Mouse (Mus musculus) left cerebral cortex, adult 9 months (tissue): ENCODE measurements around the gene March1.
"Not testable (repeated sequence)": the region's sequence is repeated elsewhere in the genome, so short reads cannot be mapped to it uniquely, and the experiment has no call there.

Experiments
- DNase-seq, 2 experiments: peaks; one replicate each; pipeline ENCODE4 v3.0.0; 2022; ENCODE audit warnings: low spot score in 2 of 2

Gene March1

DNA sequence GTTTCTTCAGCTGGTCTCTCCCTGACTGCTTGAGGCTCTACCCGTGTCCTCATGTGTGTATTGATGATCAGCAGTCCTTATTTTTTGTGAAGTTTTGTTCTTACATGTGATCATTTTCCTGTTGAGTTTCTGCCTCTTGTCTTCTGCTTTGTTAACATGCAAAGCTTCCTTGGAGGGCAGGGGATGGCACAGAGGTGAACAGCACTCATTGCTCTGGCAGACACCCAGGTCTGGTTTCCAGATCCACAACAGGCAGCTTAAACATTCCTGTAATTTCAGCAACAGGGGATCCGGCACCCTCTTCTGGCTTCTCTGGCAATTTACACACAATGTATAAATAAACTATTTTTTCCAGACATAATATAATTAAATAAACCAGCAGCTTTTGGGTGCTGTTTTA, 652.4 kb downstream of the March1 start:
- peak in 1 of 2 experiments; percentile 5 for DNase-seq

GRCm38 (mm10) chr8:66317824-66318223, 700.1 kb downstream of the March1 start:
- DNase-seq: no peak

DNA sequence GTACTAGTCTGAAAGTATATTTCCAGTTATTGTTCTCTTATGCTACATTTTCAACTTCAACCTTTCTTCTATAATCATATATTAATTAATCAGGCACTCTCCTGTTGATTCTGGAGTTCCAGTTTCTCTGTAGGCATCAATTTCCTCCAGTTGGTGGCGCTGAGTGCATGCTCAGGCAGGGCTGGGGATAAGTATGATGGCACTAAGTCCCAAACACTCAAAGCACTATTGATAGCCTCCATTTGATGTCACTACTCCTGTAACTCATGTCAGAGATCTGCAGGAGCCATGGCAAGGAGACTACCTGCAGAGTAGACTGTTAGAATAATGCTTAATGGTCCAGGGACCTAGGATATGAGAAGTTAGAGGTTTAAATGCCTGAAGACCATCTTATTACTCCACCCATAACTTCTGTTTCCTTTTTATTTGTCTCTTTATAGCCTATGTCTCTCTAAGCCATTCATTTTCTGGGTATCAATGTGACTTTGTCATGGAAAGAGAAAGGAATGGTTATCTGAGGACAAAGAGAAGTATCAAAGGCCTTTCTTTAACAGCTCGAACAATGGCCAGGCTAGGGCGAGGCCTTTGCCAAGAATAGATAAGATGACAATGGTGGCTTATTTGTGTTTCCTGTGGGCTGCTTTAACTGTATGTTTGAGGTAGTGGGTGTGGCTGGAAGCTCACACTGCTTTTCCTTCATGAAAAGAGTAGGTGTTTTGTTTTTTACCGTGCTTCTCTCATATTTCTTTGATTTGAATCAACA, 705.5 kb downstream of the March1 start:
- DNase-seq: peak in 1 of 2 experiments; percentile 57

DNA sequence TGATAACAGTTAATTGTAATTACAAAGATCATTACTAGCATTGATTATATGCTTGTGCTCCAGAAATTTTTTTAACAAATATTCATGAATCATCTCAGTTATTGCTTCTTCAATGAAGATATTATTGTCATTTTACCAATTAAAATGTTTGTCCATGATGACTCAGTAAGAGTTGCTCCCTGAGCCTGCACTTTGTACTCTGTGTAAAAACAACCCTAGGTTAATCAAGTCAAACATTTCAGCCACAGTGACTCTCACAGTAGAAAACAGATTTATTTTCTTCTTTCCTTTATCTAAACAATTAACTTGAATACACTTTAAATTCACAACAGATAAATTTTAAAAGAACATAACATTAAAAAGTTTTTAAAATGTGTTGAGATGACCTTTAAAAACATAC, 708.7 kb downstream of the March1 start:
- DNase-seq: no peak

- DNase-seq: no peak
Observed at GRCm38 (mm10) chr8:66332206-66332605, 714.5 kb downstream of the March1 start.

DNA sequence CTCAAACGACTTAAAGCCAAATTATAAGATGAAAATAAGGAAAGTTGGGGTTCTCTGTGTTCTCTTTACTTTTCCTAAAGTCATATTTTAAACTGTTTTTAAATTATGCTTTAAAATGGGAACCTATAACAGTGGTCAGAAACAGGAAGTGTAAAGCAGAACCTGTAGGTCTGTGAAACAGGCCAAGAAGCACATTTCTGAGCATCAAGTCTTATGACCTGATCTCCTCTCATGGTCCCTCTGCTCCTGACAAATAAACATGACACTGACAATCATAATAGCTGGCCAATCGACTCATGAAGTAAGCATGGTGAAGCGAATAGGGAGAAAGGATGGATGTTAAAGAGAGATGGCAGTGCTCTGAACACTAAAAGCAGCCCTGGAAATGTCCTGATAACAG, 716.6 kb downstream of the March1 start:
- DNase-seq: no peak

DNA sequence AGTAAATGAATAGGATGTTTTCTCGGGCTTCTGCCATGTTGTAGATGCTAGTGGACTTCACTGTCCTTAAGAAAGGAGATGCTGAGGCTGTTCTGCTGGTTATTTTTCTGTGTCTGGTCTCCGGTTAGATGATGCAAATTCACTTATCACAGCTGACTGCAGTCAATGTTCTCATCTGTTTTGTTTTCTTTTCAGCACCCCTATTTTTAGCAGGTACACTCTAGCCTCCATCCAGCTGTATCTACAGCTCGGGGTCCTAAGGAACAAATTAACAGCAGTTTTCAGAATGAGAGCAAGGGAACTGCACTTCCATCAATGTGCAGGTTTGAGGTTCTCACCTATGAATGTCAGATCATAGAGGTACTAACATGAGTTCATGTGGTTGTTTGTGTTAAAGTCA, 721.9 kb downstream of the March1 start:
- DNase-seq: no peak

GRCm38 (mm10) chr8:66342928-66343327, 725.2 kb downstream of the March1 start:
- no peak for DNase-seq

DNA sequence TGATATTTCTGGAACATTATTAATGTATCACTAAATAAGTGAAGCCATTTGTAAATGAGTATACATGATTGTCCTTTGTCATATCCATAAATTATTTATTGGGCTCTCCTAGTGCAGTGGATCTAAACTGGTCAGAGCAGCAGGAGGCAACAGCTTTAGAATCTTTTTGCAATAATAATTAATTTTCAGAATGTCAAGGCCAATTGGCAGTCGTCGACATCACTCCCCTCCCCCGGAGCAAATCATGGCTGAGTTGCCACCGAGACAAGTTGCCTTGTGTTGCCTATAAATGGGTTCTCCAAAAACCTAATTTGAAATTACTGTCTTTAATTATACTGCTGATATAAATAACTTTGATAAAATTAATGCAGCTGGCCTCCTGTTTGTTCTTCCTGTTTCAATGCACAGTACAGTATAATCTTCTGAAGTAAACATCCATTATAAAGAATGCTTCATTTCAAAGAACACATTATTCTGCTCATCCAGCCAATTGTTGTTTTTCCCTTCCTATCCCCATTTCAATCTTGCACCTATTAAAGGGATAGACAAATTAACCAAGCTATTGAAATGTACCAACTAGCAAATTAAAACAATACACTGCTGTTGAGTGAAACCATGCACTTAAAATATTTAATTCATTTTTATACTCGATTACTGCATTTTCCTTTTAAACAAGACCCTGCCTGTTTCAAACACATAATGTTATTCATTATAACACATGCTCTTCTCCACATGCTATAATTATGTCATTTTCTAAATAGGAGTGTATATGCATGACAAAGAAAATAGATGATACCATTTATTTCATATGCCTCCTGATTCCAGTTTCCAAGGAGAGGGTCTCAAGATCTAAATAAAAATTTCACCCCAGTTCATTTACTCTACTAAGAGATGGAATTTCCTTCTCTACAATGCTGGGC, 745.4 kb downstream of the March1 start:
- no peak for DNase-seq

- DNase-seq: no peak
Observed at GRCm38 (mm10) chr8:66383694-66384373, 766.1 kb downstream of the March1 start.

GRCm38 (mm10) chr8:66386008-66386407, 768.3 kb downstream of the March1 start:
- no peak for DNase-seq

DNA sequence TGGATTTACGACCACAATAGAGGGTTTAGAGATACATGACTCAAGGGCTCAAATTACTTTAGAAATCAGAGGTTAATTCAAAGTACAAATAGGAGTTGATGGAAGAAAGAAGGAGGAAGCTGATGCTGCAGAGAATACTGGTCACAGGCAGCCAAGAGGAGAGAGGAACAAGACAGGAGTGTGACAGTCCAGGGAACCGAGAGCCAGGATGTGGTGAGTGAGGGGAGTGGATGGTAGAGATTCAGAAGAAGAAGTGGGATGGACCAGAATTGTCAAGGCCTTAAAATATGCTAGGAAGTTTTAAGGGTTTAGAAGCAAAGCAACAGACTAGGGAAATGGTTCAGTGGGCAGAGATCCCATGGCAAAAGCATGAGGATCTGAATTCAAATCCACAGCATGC, 771.0 kb downstream of the March1 start:
- DNase-seq: no peak

DNA sequence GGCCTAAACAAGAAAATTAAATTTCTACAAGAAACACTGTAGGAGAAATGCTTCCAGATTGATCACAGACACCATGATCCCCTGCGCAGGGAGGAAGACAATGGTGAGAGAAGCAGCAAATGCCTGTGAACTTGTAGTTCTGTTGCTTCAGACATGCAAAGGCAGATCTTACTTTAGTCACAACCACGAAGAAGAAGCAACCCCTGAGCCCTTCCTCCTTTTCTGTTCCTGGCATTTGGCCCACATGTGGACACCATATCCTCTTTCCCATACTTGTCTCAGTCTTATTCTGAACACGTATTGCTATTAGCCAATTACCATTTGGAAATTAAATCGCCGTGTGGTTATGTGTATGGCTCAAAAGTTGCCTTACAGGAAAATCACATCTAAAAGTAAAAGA, 773.9 kb downstream of the March1 start:
- peak in 1 of 2 experiments; percentile 25 for DNase-seq

DNA sequence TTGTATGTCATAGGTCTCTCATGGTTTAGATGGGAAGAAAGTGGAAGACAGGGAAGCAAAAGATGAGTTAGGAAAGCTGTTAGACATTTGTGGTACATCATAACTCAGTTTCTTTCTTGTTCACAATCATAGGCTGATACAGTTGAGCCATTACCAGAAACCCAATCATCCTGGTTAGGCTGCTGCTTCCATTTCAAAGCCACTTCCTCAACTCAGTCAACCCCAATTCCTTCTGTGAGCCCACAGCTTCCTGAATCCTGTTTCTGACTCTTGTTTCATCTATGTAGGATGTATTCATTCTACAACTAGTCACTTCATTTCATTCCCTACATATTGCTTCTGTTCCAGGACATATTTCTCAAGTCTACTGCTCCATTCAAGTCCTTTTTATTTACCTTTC, 775.2 kb downstream of the March1 start:
- DNase-seq: no peak

GRCm38 (mm10) chr8:66394148-66394547, 776.4 kb downstream of the March1 start:
- no peak for DNase-seq

GRCm38 (mm10) chr8:66397811-66398210, 780.1 kb downstream of the March1 start:
- no peak for DNase-seq

- no peak for DNase-seq
Observed at GRCm38 (mm10) chr8:66400050-66400449, 782.4 kb downstream of the March1 start.

- no peak for DNase-seq
Observed at GRCm38 (mm10) chr8:66404711-66405414, 787.2 kb downstream of the March1 start.

GRCm38 (mm10) chr8:66405796-66406195, 788.1 kb downstream of the March1 start:
- not testable (repeated sequence) for DNase-seq

- DNase-seq: no peak
Observed at GRCm38 (mm10) chr8:66406596-66407361, 789.1 kb downstream of the March1 start.

DNA sequence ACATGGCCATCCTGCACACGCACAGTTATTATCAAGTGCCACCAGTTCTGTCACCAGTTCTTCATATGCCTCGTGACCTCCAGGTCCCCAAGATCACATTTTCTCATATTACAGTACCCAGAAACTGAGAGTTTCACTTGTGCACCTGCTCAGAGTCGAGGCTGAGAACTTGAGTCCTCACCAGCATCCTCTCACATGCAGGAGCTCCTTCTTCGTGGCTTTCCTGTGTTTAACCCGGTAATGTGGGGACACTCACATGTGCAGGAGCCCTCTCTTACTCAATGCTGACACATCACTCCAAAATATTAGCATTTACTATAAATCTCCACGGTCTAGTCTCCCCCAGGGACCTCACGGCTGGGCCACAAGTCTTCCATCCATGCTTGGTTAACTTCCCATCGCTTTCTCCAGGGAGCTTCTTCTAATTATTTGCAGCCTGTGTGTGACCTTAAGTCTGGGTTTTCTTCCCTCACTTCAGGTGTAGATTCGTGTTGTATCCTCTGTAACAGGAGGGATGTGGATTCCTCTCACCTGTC, 792.4 kb downstream of the March1 start:
- no peak for DNase-seq
